Mouse (Mus musculus) right cerebral cortex, postnatal 4 days (tissue): ENCODE measurements around the gene Reep1.
"Not testable (repeated sequence)": the region's sequence is repeated elsewhere in the genome, so short reads cannot be mapped to it uniquely, and the experiment has no call there.

Experiments
- DNase-seq: peaks from one replicate; pipeline ENCODE4 v3.0.0-alpha.2; 2022

The Reep1 gene

GRCm38 (mm10) chr6:71788348-71788747, 81.0 kb downstream of the Reep1 start:
- DNase-seq, result no peak

- DNase-seq, result no peak
Observed at GRCm38 (mm10) chr6:71791771-71792170, 84.4 kb downstream of the Reep1 start.

- no peak for DNase-seq
Observed at GRCm38 (mm10) chr6:71799391-71799790, 92.0 kb downstream of the Reep1 start.

GRCm38 (mm10) chr6:71801011-71801713, 93.8 kb downstream of the Reep1 start:
- DNase-seq, result no peak

GRCm38 (mm10) chr6:71801714-71802094, 94.3 kb downstream of the Reep1 start:
- no peak for DNase-seq

- no peak for DNase-seq
Observed at GRCm38 (mm10) chr6:71803609-71804008, 96.2 kb downstream of the Reep1 start.

- DNase-seq, result peak; percentile 74
Observed at GRCm38 (mm10) chr6:71804061-71804829, 96.9 kb downstream of the Reep1 start.

GRCm38 (mm10) chr6:71806713-71807112, 99.4 kb downstream of the Reep1 start:
- DNase-seq, result no peak

- no peak for DNase-seq
Observed at GRCm38 (mm10) chr6:71809890-71810289, 102.5 kb downstream of the Reep1 start.

GRCm38 (mm10) chr6:71812820-71813219, 105.5 kb downstream of the Reep1 start:
- DNase-seq, result no peak

GRCm38 (mm10) chr6:71819764-71820292, 112.5 kb downstream of the Reep1 start:
- DNase-seq, result no peak

- no peak for DNase-seq
Observed at GRCm38 (mm10) chr6:71823085-71823484, 115.7 kb downstream of the Reep1 start.

GRCm38 (mm10) chr6:71823488-71823887, 116.1 kb downstream of the Reep1 start:
- DNase-seq, result peak; percentile 79

- DNase-seq, result no peak
Observed at GRCm38 (mm10) chr6:71823961-71824360, 116.6 kb downstream of the Reep1 start.

- DNase-seq, result no peak
Observed at GRCm38 (mm10) chr6:71826869-71827268, 119.5 kb downstream of the Reep1 start, which contains the start of gene Mrpl35. Mrpl35 (minus strand) TSS chr6:71826969.

GRCm38 (mm10) chr6:71829768-71830167, 122.4 kb downstream of the Reep1 start:
- no peak for DNase-seq

GRCm38 (mm10) chr6:71830690-71831580, 123.6 kb downstream of the Reep1 start, which contains the start of gene Immt:
Immt (plus strand) TSS chr6:71831331.
- peak; percentile 98 for DNase-seq

- DNase-seq, result peak; percentile 89
Observed at GRCm38 (mm10) chr6:71831581-71831960, 124.2 kb downstream of the Reep1 start.

- no peak for DNase-seq
Observed at GRCm38 (mm10) chr6:71836811-71837210, 129.4 kb downstream of the Reep1 start.

GRCm38 (mm10) chr6:71839815-71840214, 132.5 kb downstream of the Reep1 start:
- no peak for DNase-seq

- no peak for DNase-seq
Observed at GRCm38 (mm10) chr6:71840597-71841290, 133.4 kb downstream of the Reep1 start.

GRCm38 (mm10) chr6:71846906-71847305, 139.5 kb downstream of the Reep1 start:
- DNase-seq, result not testable (repeated sequence)
